Mouse (Mus musculus) embryonic facial prominence, embryonic 12.5 days (tissue): ENCODE measurements around the gene Egr4. TPM values are rescaled to one million over a fixed set of nuclear protein-coding genes. Genes with fewer than 3 reads are reported as not detected.

Source experiments
- ATAC-seq: fragments of 200-750 bp; cut with Nextera tagmentation; 2 replicates; pipeline ENCODE4 v1.8.0; 2017; ENCODE audit not compliant: insufficient number of reproducible peaks, insufficient read depth, low FRiP score, low TSS enrichment
- H3K27ac ChIP-seq: fragments of 300-500 bp; sonication (generic); 2 replicates; pipeline ENCODE4 v1.5.1; 2016; ENCODE audit warnings: mild to moderate bottlenecking
- H3K27me3 ChIP-seq: fragments of 300-500 bp; sonication (generic); 2 replicates; pipeline ENCODE4 v1.6.1; 2016; ENCODE audit warnings: mild to moderate bottlenecking, moderate library complexity
- H3K36me3 ChIP-seq: fragments of 300-500 bp; sonication (generic); 2 replicates; pipeline ENCODE4 v1.6.1; 2016; ENCODE audit warnings: mild to moderate bottlenecking
- H3K4me1 ChIP-seq: fragments of 300-500 bp; sonication (generic); 2 replicates; pipeline ENCODE4 v1.6.1; 2016
- H3K4me2 ChIP-seq: fragments of 300-500 bp; sonication (generic); replicated peaks from 2 replicates; pipeline ENCODE4 v1.6.1; 2016; ENCODE audit warnings: mild to moderate bottlenecking, moderate library complexity
- H3K4me3 ChIP-seq: fragments of 300-500 bp; sonication (generic); 2 replicates; pipeline ENCODE4 v1.5.1; 2016; ENCODE audit warnings: mild to moderate bottlenecking
- H3K9ac ChIP-seq: fragments of 300-500 bp; sonication (generic); 2 replicates; pipeline ENCODE4 v1.6.1; 2016; ENCODE audit warnings: mild to moderate bottlenecking, moderate library complexity
- H3K9me3 ChIP-seq: fragments of 300-500 bp; sonication (generic); 2 replicates; pipeline ENCODE4 v1.6.1; 2016; ENCODE audit warnings: mild to moderate bottlenecking, moderate library complexity
- WGBS: fragments of 180-500 bp; shearing (Covaris S2); methylation state at CpG from one replicate; pipeline ENCODE4 v1.1.7; 2016; 5-methylcytosine and 5-hydroxymethylcytosine counted together
- polyA plus RNA-seq: library from polyadenylated mRNA; unstranded; fragments of >200 nt; fragmentation: Nextera tagmentation; extraction: Ambion mirVana; gene quantifications from 2 replicates; pipeline ENCODE4 v1.2.1, GENCODE M21; 2016

Egr4 gene
- polyA plus RNA-seq, 1 experiment from 2014 or later: not detected

GRCm38 (mm10) chr6:85469660-85470430 lies 43.5 kb downstream of the Egr4 start:
- no peak overlapping the region for H3K9ac ChIP-seq

GRCm38 (mm10) chr6:85465381-85465780 lies 48.0 kb downstream of the Egr4 start:
- H3K9ac ChIP-seq: no peak overlapping the region
- no peak overlapping the region for H3K27ac ChIP-seq
- no peak overlapping the region for H3K4me2 ChIP-seq
- H3K9me3 ChIP-seq: no peaks in the 10 kb centered on the region
- ATAC-seq: no peak
- no peaks in the 10 kb centered on the region for H3K27me3 ChIP-seq
- no peaks in the 10 kb centered on the region for H3K4me1 ChIP-seq
- peaks cover 96% of the 10 kb centered on the region for H3K36me3 ChIP-seq
- no peak overlapping the region for H3K4me3 ChIP-seq

More at GRCm38 (mm10) chr6:85469660-85470430, 43.5 kb downstream of the Egr4 start:
- 79% methylated on average over 5 of the region's 5 CpGs for WGBS
- Histone ChIP-seq H3K36me3 (peaks cover 53% of the 10 kb centered on the region), H3K4me1 (no peaks in the 10 kb centered on the region), H3K4me2 (no peak overlapping the region), H3K9me3 (no peaks in the 10 kb centered on the region), H3K27ac (no peak overlapping the region), H3K27me3 (0 out of 2 replicates have a peak, but pooled peaks cover 3% of the 10 kb centered on the region), H3K4me3 (no peak overlapping the region)
- ATAC-seq: no peak

Other genes with a start within 250 kb of the Egr4 start
- gene Sfxn5, start 180.2 kb downstream of the Egr4 start, polyA plus RNA-seq: 7.2 and 8.1 TPM in 2 replicates
- gene Rab11fip5, start 139.0 kb downstream of the Egr4 start, polyA plus RNA-seq: 12.3 and 13.3 TPM in 2 replicates
- gene Noto, start 89.7 kb downstream of the Egr4 start, polyA plus RNA-seq: not detected in 2 replicates
- gene Smyd5, start 81.6 kb downstream of the Egr4 start, polyA plus RNA-seq: 66.4 and 67.1 TPM in 2 replicates
- 525 and 526 TPM in 2 replicates for gene Cct7, start 62.1 kb downstream of the Egr4 start, polyA plus RNA-seq
- gene Pradc1, start 61.6 kb downstream of the Egr4 start, polyA plus RNA-seq: 29.5 and 33.5 TPM in 2 replicates
- 0.82 and 0.83 TPM in 2 replicates for gene Fbxo41, start 10.6 kb downstream of the Egr4 start, polyA plus RNA-seq
- gene Alms1, start 73.9 kb upstream of the Egr4 start, polyA plus RNA-seq: 8.5 and 8.7 TPM in 2 replicates
- not detected in 2 replicates for gene Nat8f7, start 199.6 kb upstream of the Egr4 start, polyA plus RNA-seq